Mouse (Mus musculus) CH12.LX (cell line): ENCODE measurements around the gene Sgpp2. TPM values are rescaled to one million over a fixed set of nuclear protein-coding genes. Genes with fewer than 3 reads are reported as not detected.
A peak's percentile ranks its signal among the peaks of the same experiment; 100 is the strongest.

Source experiments
- DNase-seq: peaks from one replicate; pipeline ENCODE4 v3.0.0-alpha.2; 2013; ENCODE audit errors: extremely low read depth
- H3K27ac ChIP-seq: 2 replicates; pipeline ENCODE4 v1.5.1; 2012; ENCODE audit warnings: low read depth, mild to moderate bottlenecking, control low read depth, moderate library complexity; ENCODE audit not compliant: insufficient read depth
- H3K27me3 ChIP-seq: replicated peaks from 2 replicates; pipeline ENCODE3; 2012; ENCODE audit warnings: inconsistent platforms
- H3K36me3 ChIP-seq, 2 experiments: replicated peaks in 1 of 2; 2 replicates each; pipeline versions ENCODE3 to v1.6.1; 2012; ENCODE audit warnings: inconsistent platforms in 1 of 2, low read length in 1 of 2, mild to moderate bottlenecking in 1 of 2, mixed read lengths in 1 of 2, moderate library complexity in 1 of 2; ENCODE audit not compliant: control insufficient read depth in 1 of 2, insufficient read depth in 1 of 2
- H3K4me1 ChIP-seq, 2 experiments: 2 replicates each; pipeline ENCODE4 v1.6.1; 2012; ENCODE audit warnings: inconsistent platforms in 1 of 2, moderate library complexity in 1 of 2; ENCODE audit not compliant: insufficient read depth in 2 of 2, control insufficient read depth in 1 of 2
- H3K4me2 ChIP-seq: 2 replicates; pipeline ENCODE4 v1.6.1; 2012; ENCODE audit warnings: low read depth, mild to moderate bottlenecking, control low read depth; ENCODE audit not compliant: poor library complexity, insufficient read depth, severe bottlenecking
- H3K4me3 ChIP-seq, 3 experiments: fragments of 150-350 bp in 1 of 3; sonication (generic) in 1 of 3; replicated peaks in 1 of 3; 2 replicates each; pipeline versions ENCODE3 to v1.5.1; 2011 to 2012; ENCODE audit warnings: low read depth in 2 of 3, low read length in 2 of 3, mild to moderate bottlenecking in 2 of 3, moderate library complexity in 2 of 3, control low read depth in 1 of 3, improper control_type of control experiment in 1 of 3, inconsistent platforms in 1 of 3, mixed read lengths in 1 of 3; ENCODE audit not compliant: poor library complexity in 1 of 3
- H3K79me2 ChIP-seq: replicated peaks from 2 replicates; pipeline ENCODE4 v1.6.1; 2012; ENCODE audit warnings: mild to moderate bottlenecking, moderate library complexity; ENCODE audit not compliant: control insufficient read depth, poor library complexity, insufficient read depth, severe bottlenecking; ENCODE audit errors: extremely low read depth
- H3K9ac ChIP-seq: 2 replicates; pipeline ENCODE4 v1.6.1; 2012; ENCODE audit warnings: low read depth, mild to moderate bottlenecking, control low read depth, moderate library complexity; ENCODE audit not compliant: insufficient read depth
- H3K9me3 ChIP-seq: replicated peaks from 2 replicates; pipeline ENCODE3; 2012; ENCODE audit warnings: low read length, inconsistent platforms, mixed read lengths
- BHLHE40 ChIP-seq: IDR thresholded peaks from 2 replicates; pipeline ENCODE4 v1.6.1; 2011; ENCODE audit warnings: mild to moderate bottlenecking, low read depth, low read length, improper control_type of control experiment
- CHD1 ChIP-seq: IDR thresholded peaks from 2 replicates; pipeline ENCODE4 v1.6.1; 2012; ENCODE audit warnings: low read depth, low read length, improper control_type of control experiment, inconsistent platforms
- CHD2 ChIP-seq: IDR thresholded peaks from 2 replicates; pipeline ENCODE4 v1.6.1; 2011; ENCODE audit warnings: low read length, improper control_type of control experiment
- CTCF ChIP-seq, 2 experiments: IDR thresholded peaks in 1 of 2; conservative IDR thresholded peaks in 1 of 2; 2 replicates each; pipeline ENCODE4 v1.5.1; 2011 to 2012; ENCODE audit warnings: low read depth in 2 of 2, low read length in 2 of 2, improper control_type of control experiment in 1 of 2, inconsistent platforms in 1 of 2, mild to moderate bottlenecking in 1 of 2, moderate library complexity in 1 of 2
- E2F4 ChIP-seq: IDR thresholded peaks from 2 replicates; pipeline ENCODE4 v1.6.1; 2011; ENCODE audit warnings: low read depth, low read length, improper control_type of control experiment; ENCODE audit not compliant: insufficient replicate concordance
- ELF1 ChIP-seq: IDR thresholded peaks from 2 replicates; pipeline ENCODE4 v1.6.1; 2014; ENCODE audit warnings: low read depth, mild to moderate bottlenecking, inconsistent platforms, low read length, improper control_type of control experiment
- EP300 ChIP-seq: IDR thresholded peaks from 2 replicates; pipeline ENCODE4 v1.6.1; 2011; ENCODE audit warnings: low read length, improper control_type of control experiment
- ETS1 ChIP-seq: conservative IDR thresholded peaks from 2 replicates; pipeline ENCODE4 v1.6.1; 2012; ENCODE audit warnings: low read depth, mild to moderate bottlenecking, inconsistent platforms, low read length, improper control_type of control experiment, moderate library complexity
- GABPA ChIP-seq: IDR thresholded peaks from 2 replicates; pipeline ENCODE4 v1.6.1; 2012; ENCODE audit warnings: low read depth, low read length, improper control_type of control experiment, inconsistent platforms; ENCODE audit not compliant: insufficient replicate concordance
- HCFC1 ChIP-seq: IDR thresholded peaks from 2 replicates; pipeline ENCODE4 v1.6.1; 2012; ENCODE audit warnings: low read depth, mild to moderate bottlenecking, inconsistent platforms, low read length, improper control_type of control experiment
- IRF4 ChIP-seq: IDR thresholded peaks from 2 replicates; pipeline ENCODE4 v1.6.1; 2014; ENCODE audit warnings: low read depth, mild to moderate bottlenecking, inconsistent platforms, low read length, improper control_type of control experiment
- JUN ChIP-seq: IDR thresholded peaks from 2 replicates; pipeline ENCODE4 v1.6.1; 2011; ENCODE audit warnings: low read depth, mild to moderate bottlenecking, low read length, improper control_type of control experiment, moderate library complexity; ENCODE audit not compliant: insufficient read depth
- JUND ChIP-seq: conservative IDR thresholded peaks from 2 replicates; pipeline ENCODE4 v1.6.1; 2011; ENCODE audit warnings: low read depth, low read length, improper control_type of control experiment
- KAT2A ChIP-seq: IDR thresholded peaks from 2 replicates; pipeline ENCODE4 v1.6.1; 2012; ENCODE audit warnings: low read length, improper control_type of control experiment, inconsistent platforms; ENCODE audit not compliant: insufficient replicate concordance
- MAFK ChIP-seq: IDR thresholded peaks from 2 replicates; pipeline ENCODE4 v1.6.1; 2011; ENCODE audit warnings: low read length, improper control_type of control experiment; ENCODE audit not compliant: insufficient replicate concordance
- MAX ChIP-seq: IDR thresholded peaks from 2 replicates; pipeline ENCODE4 v1.6.1; 2011; ENCODE audit warnings: low read length, improper control_type of control experiment
- MAZ ChIP-seq: IDR thresholded peaks from 2 replicates; pipeline ENCODE4 v1.6.1; 2012; ENCODE audit warnings: low read depth, mild to moderate bottlenecking, inconsistent platforms, low read length, improper control_type of control experiment, moderate library complexity
- MEF2A ChIP-seq: IDR thresholded peaks from 2 replicates; pipeline ENCODE4 v1.6.1; 2014; ENCODE audit warnings: low read depth, mild to moderate bottlenecking, inconsistent platforms, low read length, improper control_type of control experiment, borderline replicate concordance
- MXI1 ChIP-seq: IDR thresholded peaks from 2 replicates; pipeline ENCODE4 v1.6.1; 2011; ENCODE audit warnings: mild to moderate bottlenecking, low read depth, low read length, improper control_type of control experiment
- MYC ChIP-seq: IDR thresholded peaks from 2 replicates; pipeline ENCODE4 v1.6.1; 2011; ENCODE audit warnings: low read depth, mild to moderate bottlenecking, improper control_type of control experiment, low read length
- NELFE ChIP-seq: IDR thresholded peaks from 2 replicates; pipeline ENCODE4 v1.6.1; 2011; ENCODE audit warnings: low read depth, low read length, improper control_type of control experiment
- NRF1 ChIP-seq: IDR thresholded peaks from 2 replicates; pipeline ENCODE4 v1.6.1; 2014; ENCODE audit warnings: low read depth, mild to moderate bottlenecking, inconsistent platforms, low read length, improper control_type of control experiment, moderate library complexity
- PAX5 ChIP-seq: IDR thresholded peaks from 2 replicates; pipeline ENCODE4 v1.6.1; 2012; ENCODE audit warnings: low read length, inconsistent platforms, mixed read lengths
- RAD21 ChIP-seq: IDR thresholded peaks from 2 replicates; pipeline ENCODE4 v1.6.1; 2011; ENCODE audit warnings: low read depth, mild to moderate bottlenecking, low read length, improper control_type of control experiment, moderate library complexity
- RCOR1 ChIP-seq: conservative IDR thresholded peaks from 2 replicates; pipeline ENCODE4 v1.6.1; 2012; ENCODE audit warnings: low read depth, mild to moderate bottlenecking, inconsistent platforms, low read length, improper control_type of control experiment
- SIN3A ChIP-seq: IDR thresholded peaks from 2 replicates; pipeline ENCODE4 v1.6.1; 2012; ENCODE audit warnings: low read length, improper control_type of control experiment, inconsistent platforms
- SMC3 ChIP-seq: IDR thresholded peaks from 2 replicates; pipeline ENCODE4 v1.6.1; 2011; ENCODE audit warnings: low read depth, low read length, improper control_type of control experiment
- TBP ChIP-seq: conservative IDR thresholded peaks from 2 replicates; pipeline ENCODE4 v1.6.1; 2011; ENCODE audit warnings: low read depth, low read length, improper control_type of control experiment
- TCF12 ChIP-seq: IDR thresholded peaks from 2 replicates; pipeline ENCODE4 v1.6.1; 2014; ENCODE audit warnings: low read depth, mild to moderate bottlenecking, inconsistent platforms, low read length, improper control_type of control experiment
- UBTF ChIP-seq: IDR thresholded peaks from 2 replicates; pipeline ENCODE4 v1.6.1; 2012; ENCODE audit warnings: low read depth, mild to moderate bottlenecking, inconsistent platforms, low read length, improper control_type of control experiment, moderate library complexity
- USF1 ChIP-seq: IDR thresholded peaks from 2 replicates; pipeline ENCODE4 v1.6.1; 2014; ENCODE audit warnings: low read depth, mild to moderate bottlenecking, inconsistent platforms, low read length, improper control_type of control experiment
- USF2 ChIP-seq: conservative IDR thresholded peaks from 2 replicates; pipeline ENCODE4 v1.6.1; 2011; ENCODE audit warnings: low read depth, low read length, improper control_type of control experiment
- ZKSCAN1 ChIP-seq: IDR thresholded peaks from 2 replicates; pipeline ENCODE4 v1.6.1; 2012; ENCODE audit warnings: low read depth, inconsistent platforms, low read length, improper control_type of control experiment, borderline replicate concordance
- ZMIZ1 ChIP-seq: IDR thresholded peaks from 2 replicates; pipeline ENCODE4 v1.6.1; 2012; ENCODE audit warnings: low read depth, mild to moderate bottlenecking, inconsistent platforms, low read length, improper control_type of control experiment
- ZNF384 ChIP-seq: IDR thresholded peaks from 2 replicates; pipeline ENCODE4 v1.6.1; 2012; ENCODE audit warnings: low read depth, low read length, improper control_type of control experiment, inconsistent platforms
- dilution Hi-C: fragments of 300-500 bp; cut with MboI; formaldehyde crosslinking; loops from 2 replicates; pipeline ENCODE4 v1.14.3; 2020; ENCODE audit warnings: low sequenced_read_pairs; ENCODE audit not compliant: extremely low pct_unique_long_range_greater_than_20kb, extremely low pct_ligation_motif_present
- in situ Hi-C: fragments of 300-500 bp; cut with MboI; formaldehyde crosslinking; loops from 3 replicates; pipeline ENCODE4 v1.14.3; 2019; ENCODE audit warnings: low sequenced_read_pairs, low pct_ligation_motif_present, low pct_unique_long_range_greater_than_20kb, mixed read lengths
- polyA plus RNA-seq: library from polyadenylated mRNA; unstranded; fragments of >175 nt; gene quantifications from 2 replicates; pipeline ENCODE4 v1.2.1, GENCODE M21; 2012; ENCODE audit warnings: low read depth; ENCODE audit not compliant: insufficient read length
- total RNA-seq, 2 experiments: library from RNA; depleted of rRNA; stranded (reverse); fragments of 300-350 nt in 1 of 2; fragments of >200 nt in 1 of 2; gene quantifications; 2 replicates each; pipeline ENCODE4 v1.2.3; 2012 to 2014

Gene Sgpp2
- total and polyA plus RNA-seq, 3 experiments, result 0.16 to 0.87 (median 0.59) TPM

DNA sequence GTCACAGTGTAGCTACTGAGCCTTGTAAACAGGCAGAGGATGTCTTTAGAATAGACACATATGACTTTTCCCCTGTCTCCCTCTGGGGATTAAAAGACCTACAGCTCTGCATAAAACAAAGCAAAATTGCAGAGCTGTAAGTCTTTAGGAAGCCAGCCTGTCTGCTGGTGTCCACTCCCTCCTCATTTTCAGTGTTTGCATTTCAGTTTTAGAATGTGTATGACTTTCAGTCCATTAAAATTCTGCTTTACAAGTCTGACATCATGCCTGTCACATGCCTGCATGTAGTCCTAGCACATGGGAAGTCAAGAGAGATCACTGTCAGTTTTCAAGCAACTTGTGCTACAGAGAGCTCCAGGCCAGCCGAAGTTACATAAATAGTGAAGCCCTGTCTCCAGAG lies 47.7 kb downstream of the Sgpp2 start:
- H3K4me2 ChIP-seq, result peak overlapping the region; percentile 73; the same call in 1 of the 2 replicates
- no peak overlapping the region for H3K4me3 ChIP-seq
- dilution Hi-C loops, result no loop called here
- TF ChIP-seq RAD21, result no peak; the same call in 1 of the 2 replicates
- no peak for TF ChIP-seq PAX5
- peak; percentile 56 for TF ChIP-seq USF1
- TF ChIP-seq TBP, result 0 out of 2 replicates have a peak, but pooled peaks have one; percentile 41
- TF ChIP-seq JUN, result peak; percentile 87
- TF ChIP-seq HCFC1, result peak; percentile 45; the same call in 1 of the 2 replicates
- peak; percentile 70; the same call in 1 of the 2 replicates for TF ChIP-seq CHD1
- peak; percentile 78 for TF ChIP-seq JUND
- peak; percentile 37; the same call in 1 of the 2 replicates for TF ChIP-seq CHD2
- no peak for TF ChIP-seq GABPA
- TF ChIP-seq MEF2A, result peak; percentile 85
- peak; percentile 63; the same call in 1 of the 2 replicates for TF ChIP-seq MAZ
- 0 out of 2 replicates have a peak, but pooled peaks have one; percentile 31 for TF ChIP-seq NELFE
- peak; percentile 83 for TF ChIP-seq MXI1
- peak; percentile 65; the same call in 1 of the 2 replicates for TF ChIP-seq KAT2A
- peak; percentile 51 for TF ChIP-seq ELF1
- peak; percentile 96 for TF ChIP-seq MYC
- TF ChIP-seq E2F4, result peak; percentile 58; the same call in 1 of the 2 replicates
- TF ChIP-seq RCOR1, result peak; percentile 77
- TF ChIP-seq ZNF384, result peak; percentile 23; the same call in 1 of the 2 replicates
- TF ChIP-seq BHLHE40, result peak; percentile 96
- TF ChIP-seq SMC3, result peak; percentile 29
- no peak for TF ChIP-seq CTCF (conservative IDR thresholded peaks at IDR 0.05 in 1 of 2, IDR thresholded peaks at IDR 0.05 in 1 of 2; ENCODE audit: low read depth in 2 of 2, low read length in 2 of 2)
- peak; percentile 76 for TF ChIP-seq SIN3A
- TF ChIP-seq ETS1, result peak; percentile 89
- TF ChIP-seq IRF4, result peak; percentile 81
- TF ChIP-seq EP300, result peak; percentile 80
- TF ChIP-seq TCF12, result peak; percentile 67
- peak; percentile 62; the same call in 1 of the 2 replicates for TF ChIP-seq MAFK
- TF ChIP-seq ZMIZ1, result peak; percentile 22; the same call in 1 of the 2 replicates
- TF ChIP-seq NRF1, result no peak
- TF ChIP-seq ZKSCAN1, result no peak; the same call in 1 of the 2 replicates
- peak; percentile 96 for TF ChIP-seq MAX
- no peak for TF ChIP-seq USF2
- no peak for TF ChIP-seq UBTF
- in situ Hi-C loops, result no loop called here
- DNase-seq, result peak; percentile 73
- no peaks in the 10 kb centered on the region for H3K79me2 ChIP-seq
- no peaks in the 10 kb centered on the region for H3K27me3 ChIP-seq
- no peaks in the 10 kb centered on the region for H3K9me3 ChIP-seq
- H3K27ac ChIP-seq, result peak overlapping the region; percentile 67; the same call in 1 of the 2 replicates
- no peaks in the 10 kb centered on the region for H3K36me3 ChIP-seq
- 0 out of 2 replicates have a peak overlapping the region, but pooled peaks have one; percentile 41 for H3K9ac ChIP-seq
- H3K4me1 ChIP-seq, result peaks cover 33 to 80% of the 10 kb centered on the region in 2 experiments
